Mouse (Mus musculus): ENCODE results near the gene Mybphl. TPM values are rescaled to one million over a fixed set of nuclear protein-coding genes. Genes with fewer than 3 reads are reported as not detected.

Gene Mybphl
- not detected for polyA plus RNA-seq (2014; fragmentation: Illumina TruSeq; extraction: RNeasy Lipid Tissue Mini Kit (QIAGEN cat#74804); ENCODE audit: low read depth, low replicate concordance)

GRCm38 (mm10) chr3:108364270-108364995 lies at the start of gene Mybphl:
TSS of gene Mybphl (plus strand) at chr3:108364911.

GRCm38 (mm10) chr3:108383485-108384354 lies 19.0 kb downstream of the Mybphl start, which contains the start of gene Psrc1:
TSS of gene Psrc1 (plus strand) at chr3:108383839.

GRCm38 (mm10) chr3:108414857-108415830 lies 50.4 kb downstream of the Mybphl start, which contains the start of gene Celsr2:
TSS of gene Celsr2 (minus strand) at chr3:108415552.

Other genes starting within 250 kb of the Mybphl start
- gene Gnai3, start 218.8 kb upstream of the Mybphl start, polyA plus RNA-seq (2014; fragmentation: Illumina TruSeq; extraction: RNeasy Lipid Tissue Mini Kit (QIAGEN cat#74804); ENCODE audit: low read depth, low replicate concordance), result 225 TPM
- not detected for gene Gpr61, start 210.0 kb upstream of the Mybphl start, polyA plus RNA-seq (2014; fragmentation: Illumina TruSeq; extraction: RNeasy Lipid Tissue Mini Kit (QIAGEN cat#74804); ENCODE audit: low read depth, low replicate concordance)
- 7.6 TPM for gene Amigo1, start 178.6 kb upstream of the Mybphl start, polyA plus RNA-seq (2014; fragmentation: Illumina TruSeq; extraction: RNeasy Lipid Tissue Mini Kit (QIAGEN cat#74804); ENCODE audit: low read depth, low replicate concordance)
- 5.1 TPM for gene Cyb561d1, start 163.7 kb upstream of the Mybphl start, polyA plus RNA-seq (2014; fragmentation: Illumina TruSeq; extraction: RNeasy Lipid Tissue Mini Kit (QIAGEN cat#74804); ENCODE audit: low read depth, low replicate concordance)
- 2.3 TPM for gene Atxn7l2, start 154.0 kb upstream of the Mybphl start, polyA plus RNA-seq (2014; fragmentation: Illumina TruSeq; extraction: RNeasy Lipid Tissue Mini Kit (QIAGEN cat#74804); ENCODE audit: low read depth, low replicate concordance)
- gene Sypl2, start 138.3 kb upstream of the Mybphl start, polyA plus RNA-seq (2014; fragmentation: Illumina TruSeq; extraction: RNeasy Lipid Tissue Mini Kit (QIAGEN cat#74804); ENCODE audit: low read depth, low replicate concordance), result 14.7 TPM
- gene Psma5, start 108.0 kb upstream of the Mybphl start, polyA plus RNA-seq (2014; fragmentation: Illumina TruSeq; extraction: RNeasy Lipid Tissue Mini Kit (QIAGEN cat#74804); ENCODE audit: low read depth, low replicate concordance), result 101 TPM
- gene Sort1, start 80.8 kb upstream of the Mybphl start, polyA plus RNA-seq (2014; fragmentation: Illumina TruSeq; extraction: RNeasy Lipid Tissue Mini Kit (QIAGEN cat#74804); ENCODE audit: low read depth, low replicate concordance), result 24.3 TPM
- not detected for gene Psrc1, start 18.9 kb downstream of the Mybphl start, polyA plus RNA-seq (2014; fragmentation: Illumina TruSeq; extraction: RNeasy Lipid Tissue Mini Kit (QIAGEN cat#74804); ENCODE audit: low read depth, low replicate concordance)
- 2.6 TPM for gene Celsr2, start 50.6 kb downstream of the Mybphl start, polyA plus RNA-seq (2014; fragmentation: Illumina TruSeq; extraction: RNeasy Lipid Tissue Mini Kit (QIAGEN cat#74804); ENCODE audit: low read depth, low replicate concordance)
- 19.5 TPM for gene Sars, start 80.3 kb downstream of the Mybphl start, polyA plus RNA-seq (2014; fragmentation: Illumina TruSeq; extraction: RNeasy Lipid Tissue Mini Kit (QIAGEN cat#74804); ENCODE audit: low read depth, low replicate concordance)
- not detected for gene 1700013F07Rik, start 169.2 kb downstream of the Mybphl start, polyA plus RNA-seq (2014; fragmentation: Illumina TruSeq; extraction: RNeasy Lipid Tissue Mini Kit (QIAGEN cat#74804); ENCODE audit: low read depth, low replicate concordance)
- 0.12 TPM for gene 5330417C22Rik, start 171.6 kb downstream of the Mybphl start, polyA plus RNA-seq (2014; fragmentation: Illumina TruSeq; extraction: RNeasy Lipid Tissue Mini Kit (QIAGEN cat#74804); ENCODE audit: low read depth, low replicate concordance)
- gene Tmem167b, start 197.6 kb downstream of the Mybphl start, polyA plus RNA-seq (2014; fragmentation: Illumina TruSeq; extraction: RNeasy Lipid Tissue Mini Kit (QIAGEN cat#74804); ENCODE audit: low read depth, low replicate concordance), result 78.3 TPM
- gene Taf13, start 206.8 kb downstream of the Mybphl start, polyA plus RNA-seq (2014; fragmentation: Illumina TruSeq; extraction: RNeasy Lipid Tissue Mini Kit (QIAGEN cat#74804); ENCODE audit: low read depth, low replicate concordance), result 85.3 TPM
- gene Wdr47, start 226.4 kb downstream of the Mybphl start, polyA plus RNA-seq (2014; fragmentation: Illumina TruSeq; extraction: RNeasy Lipid Tissue Mini Kit (QIAGEN cat#74804); ENCODE audit: low read depth, low replicate concordance), result 29.6 TPM

Data from kidney, adult 10 weeks (tissue).